8 mouse cellular contexts compared by ENCODE assay signal in genomic region chr16:21204367-21205092, GRCm38 (mm10). TPM values are rescaled to one million over a fixed set of nuclear protein-coding genes. Genes with fewer than 3 reads are reported as not detected.
A peak's percentile ranks its signal among the peaks of the same experiment; 100 is the strongest.
DNase-seq lines count a peak whose midpoint lies in the region; ATAC-seq and TF ChIP-seq lines count a peak whose summit lies in the region.

Gene Ephb3 (plus strand): TSS chr16:21204755.

- 0 out of 2 replicates have a peak within 1 kb of the TSS, but pooled peaks have one; percentile 10 for H3K27ac ChIP-seq in cortical plate, adult 2 months (ENCODE audit: insufficient read depth, low read length)
- peak within 1 kb of the TSS; percentile 82 for H3K27ac ChIP-seq in gastrocnemius, adult 2 months
- H3K27ac ChIP-seq in hindbrain, embryonic 16.5 days (ENCODE audit: low read depth, low read length), result peak within 1 kb of the TSS; percentile 69

- peak; percentile 74 for TF ChIP-seq CTCF in cortical plate, adult 2 months (IDR thresholded peaks at IDR 0.05; ENCODE audit: extremely low read depth, insufficient read depth, low read length)
- peak; percentile 98; the same call in 1 of the 2 replicates for TF ChIP-seq CTCF in gastrocnemius, adult 2 months (IDR thresholded peaks at IDR 0.05)

- H3K9me3 ChIP-seq in hindbrain, embryonic 16.5 days (ENCODE audit: control insufficient read depth, low read length), result no peaks in the 10 kb centered on the region

- H3K9ac ChIP-seq in hindbrain, embryonic 16.5 days (ENCODE audit: low read depth, low read length), result peak within 1 kb of the TSS; percentile 86

- ATAC-seq in hindbrain, embryonic 16.5 days, result peak; percentile 98

- no peaks in the 10 kb centered on the region for H3K36me3 ChIP-seq in hindbrain, embryonic 16.5 days (ENCODE audit: control insufficient read depth, insufficient read depth, low read length)

- H3K4me1 ChIP-seq in cortical plate, adult 2 months (ENCODE audit: control insufficient read depth, insufficient read depth, low read length), result 0 out of 2 replicates have a peak, but pooled peaks cover 2% of the 10 kb centered on the region
- peaks cover 20% of the 10 kb centered on the region for H3K4me1 ChIP-seq in hindbrain, embryonic 16.5 days (ENCODE audit: control insufficient read depth, insufficient read depth, low read depth, low read length)

- peak; percentile 100 for DNase-seq in adipocyte (ENCODE audit: low spot score)
- DNase-seq in gastrocnemius, adult 2 months, result peak; percentile 98
- DNase-seq in left cerebral cortex, adult 11 months (ENCODE audit: low spot score), result peak; percentile 99
- peak; percentile 100 for DNase-seq in lung, postnatal 36 days
- peak; percentile 98 for DNase-seq in retina, postnatal 7 days (ENCODE audit: low read depth, low spot score)
- peak; percentile 98 to 99 for DNase-seq in urinary bladder, adult 18-20 months (ENCODE audit: low spot score in 2 of 2)

- H3K4me2 ChIP-seq in hindbrain, embryonic 16.5 days (ENCODE audit: low read length), result peak within 1 kb of the TSS; percentile 71

- 0% methylated on average over 43 of the region's 51 CpGs for WGBS in hindbrain, embryonic 16.5 days

- H3K27me3 ChIP-seq in hindbrain, embryonic 16.5 days (replicated peaks; ENCODE audit: control insufficient read depth, insufficient read depth, low read length), result no peaks in the 10 kb centered on the region

- TF ChIP-seq POLR2A in cortical plate, adult 2 months (IDR thresholded peaks at IDR 0.05; ENCODE audit: extremely low read depth, insufficient read depth, low read length), result peak; percentile 98

- peak within 1 kb of the TSS; percentile 74 for H3K4me3 ChIP-seq in cortical plate, adult 2 months (ENCODE audit: insufficient read depth, low read length)
- peak within 1 kb of the TSS; percentile 87 for H3K4me3 ChIP-seq in gastrocnemius, adult 2 months
- peak within 1 kb of the TSS; percentile 86 for H3K4me3 ChIP-seq in hindbrain, embryonic 16.5 days (ENCODE audit: low read length)

- intact Hi-C loops in gastrocnemius, adult 2 months (cut with DNase I), result loop anchor here (1.0 to 5.0 kb wide), 5 partner anchors 43 to 208 kb away; no protein-coding TSS in a partner anchor

RNA-seq across cellular contexts. Expression of gene Ephb3, which starts in this region (rescaled TPM):
- 21.4 and 22.3 TPM in 2 replicates for polyA plus RNA-seq in cortical plate, adult 2 months (2012; rRNA removed)
- total RNA-seq in gastrocnemius, adult 2 months (2021), result under 1 TPM; 0.59 to 0.84 TPM
- polyA plus RNA-seq in hindbrain, embryonic 16.5 days (2015; fragmentation: Nextera tagmentation; extraction: Ambion mirVana), result 10.6 and 12.1 TPM in 2 replicates

Comparison
In these comparisons a context has a peak if more than half of its experiments do, and no peak if none do; other contexts are left out.
1. Peak in every context shown above with its lines: DNase-seq, ATAC-seq, H3K4me3 ChIP-seq and H3K27ac ChIP-seq.
2. Peak in DNase-seq, H3K4me3 ChIP-seq and H3K27ac ChIP-seq in gastrocnemius, adult 2 months; RNA of the gene not detected or under 1 TPM.
3. H3K27ac ChIP-seq: peak in every context shown above with its lines; median percentile 82 in gastrocnemius, adult 2 months; 69 in hindbrain, embryonic 16.5 days; 10 in cortical plate, adult 2 months.